16 mouse cellular contexts compared by ENCODE assay signal in genomic region chr2:118116180-118116579, GRCm38 (mm10). TPM values are rescaled to one million over a fixed set of nuclear protein-coding genes. Genes with fewer than 3 reads are reported as not detected.
A peak's percentile ranks its signal among the peaks of the same experiment; 100 is the strongest.
DNase-seq lines count a peak whose midpoint lies in the region; ATAC-seq and TF ChIP-seq lines count a peak whose summit lies in the region.
"Had no signal": no experiment of that assay in that cellular context is flagged by ENCODE, and none has a peak within 500 bp of the region (broad histone marks: within the 10 kb centered on the region; RNA-seq: fewer than 3 reads in every experiment).

No protein-coding gene starts in this region.

- WGBS in liver, postnatal 0 days (ENCODE audit: insufficient replicate concordance): 69% methylated on average over 2 of the region's 2 CpGs
- WGBS in liver, embryonic 12.5 days (ENCODE audit: insufficient replicate concordance): 59% methylated on average over 2 of the region's 2 CpGs
- 61% methylated on average over 2 of the region's 2 CpGs for WGBS in stomach, embryonic 15.5 days
- 46% methylated on average over 2 of the region's 2 CpGs for WGBS in stomach, postnatal 0 days

- ATAC-seq in liver, postnatal 0 days: no peak
- no peak for ATAC-seq in liver, embryonic 12.5 days
- ATAC-seq in stomach, embryonic 15.5 days (ENCODE audit: insufficient read depth, low FRiP score, low read depth): no peak
- no peak for ATAC-seq in stomach, postnatal 0 days (ENCODE audit: low FRiP score, low TSS enrichment)
- ATAC-seq: lung, postnatal 0 days; midbrain, embryonic 16.5 days had no signal

- peaks cover 8% of the 10 kb centered on the region; the same call in 1 of the 2 replicates for H3K36me3 ChIP-seq in liver, postnatal 0 days (replicated peaks; ENCODE audit: insufficient read depth, low read length)
- H3K36me3 ChIP-seq in liver, embryonic 12.5 days: peaks cover 16% of the 10 kb centered on the region
- H3K36me3 ChIP-seq in stomach, embryonic 15.5 days: peaks cover 40% of the 10 kb centered on the region
- H3K36me3 ChIP-seq in stomach, postnatal 0 days (ENCODE audit: control insufficient read depth, insufficient read depth, low read length): peaks cover 45% of the 10 kb centered on the region

- H3K4me1 ChIP-seq in liver, postnatal 0 days (ENCODE audit: insufficient read depth): 0 out of 2 replicates have a peak, but pooled peaks cover 3% of the 10 kb centered on the region
- peaks cover 7% of the 10 kb centered on the region for H3K4me1 ChIP-seq in liver, embryonic 12.5 days
- no peaks in the 10 kb centered on the region; the same call in 1 of the 2 replicates for H3K4me1 ChIP-seq in stomach, embryonic 15.5 days
- H3K4me1 ChIP-seq in stomach, postnatal 0 days (replicated peaks; ENCODE audit: control insufficient read depth, insufficient read depth): no peaks in the 10 kb centered on the region

- TF ChIP-seq CTCF in liver, postnatal 0 days (IDR thresholded peaks at IDR 0.05; ENCODE audit: low read depth): no peak
- no peak for TF ChIP-seq CTCF in stomach, postnatal 0 days (IDR thresholded peaks at IDR 0.05; ENCODE audit: low read depth)

- no peaks in the 10 kb centered on the region for H3K9me3 ChIP-seq in liver, postnatal 0 days (ENCODE audit: low read length)
- H3K9me3 ChIP-seq in liver, embryonic 12.5 days (replicated peaks): no peaks in the 10 kb centered on the region
- no peaks in the 10 kb centered on the region for H3K9me3 ChIP-seq in stomach, embryonic 15.5 days
- H3K9me3 ChIP-seq in stomach, postnatal 0 days (ENCODE audit: control insufficient read depth, low read length): no peaks in the 10 kb centered on the region

- DNase-seq in adrenal gland, adult 2 months: peak; percentile 28
- no peak for DNase-seq in adrenal gland, postnatal 14 days
- no peak for DNase-seq in liver, postnatal 0 days
- DNase-seq in stomach, postnatal 0 days (ENCODE audit: low spot score): no peak
- no peak for DNase-seq in urinary bladder, postnatal 25 days (ENCODE audit: low spot score)
- DNase-seq in ovary, adult 18-20 months (ENCODE audit: low spot score): no peak
- DNase-seq: adrenal gland, adult 8-10 months; kidney, adult 8-10 months; kidney, postnatal 4 days; left cerebral cortex, postnatal 4 days had no signal

- H3K27ac ChIP-seq in liver, postnatal 0 days (ENCODE audit: low read depth): no peak overlapping the region
- no peak overlapping the region for H3K27ac ChIP-seq in liver, embryonic 12.5 days
- H3K27ac ChIP-seq in stomach, embryonic 15.5 days: no peak overlapping the region
- no peak overlapping the region for H3K27ac ChIP-seq in stomach, postnatal 0 days (replicated peaks)
- H3K27ac ChIP-seq: forebrain, embryonic 10.5 days had no signal

- 0 out of 2 replicates have a peak overlapping the region, but pooled peaks have one; percentile 13 for H3K4me2 ChIP-seq in liver, postnatal 0 days (ENCODE audit: low read depth, low read length)
- no peak overlapping the region for H3K4me2 ChIP-seq in liver, embryonic 12.5 days
- peak overlapping the region; percentile 93; the same call in 1 of the 2 replicates for H3K4me2 ChIP-seq in stomach, embryonic 15.5 days
- no peak overlapping the region for H3K4me2 ChIP-seq in stomach, postnatal 0 days (replicated peaks; ENCODE audit: low read depth)

- H3K4me3 ChIP-seq in liver, postnatal 0 days (ENCODE audit: low read depth, low read length): no peak overlapping the region
- no peak overlapping the region for H3K4me3 ChIP-seq in liver, embryonic 12.5 days
- H3K4me3 ChIP-seq in stomach, embryonic 15.5 days (replicated peaks): no peak overlapping the region
- no peak overlapping the region for H3K4me3 ChIP-seq in stomach, postnatal 0 days (ENCODE audit: low read depth, low read length)
- H3K4me3 ChIP-seq: forebrain, embryonic 10.5 days; heart, embryonic 12.5 days had no signal

- no peak overlapping the region for H3K9ac ChIP-seq in liver, postnatal 0 days (replicated peaks)
- no peak overlapping the region for H3K9ac ChIP-seq in liver, embryonic 12.5 days
- H3K9ac ChIP-seq in stomach, embryonic 15.5 days: no peak overlapping the region
- no peak overlapping the region for H3K9ac ChIP-seq in stomach, postnatal 0 days (ENCODE audit: low read length)
- H3K9ac ChIP-seq: heart, embryonic 12.5 days had no signal

- TF ChIP-seq EP300 in liver, postnatal 0 days (IDR thresholded peaks at IDR 0.05; ENCODE audit: low read depth): no peak
- no peak for TF ChIP-seq EP300 in stomach, postnatal 0 days (optimal IDR thresholded peaks at IDR 0.05)

- H3K27me3 ChIP-seq in liver, postnatal 0 days (ENCODE audit: insufficient read depth, low read length): peaks cover 14% of the 10 kb centered on the region
- peaks cover 26% of the 10 kb centered on the region for H3K27me3 ChIP-seq in liver, embryonic 12.5 days (replicated peaks)
- no peaks in the 10 kb centered on the region for H3K27me3 ChIP-seq in stomach, embryonic 15.5 days (replicated peaks)
- H3K27me3 ChIP-seq in stomach, postnatal 0 days (ENCODE audit: control insufficient read depth, insufficient read depth, low read length): no peaks in the 10 kb centered on the region
- H3K27me3 ChIP-seq: heart, embryonic 12.5 days had no signal

RNA-seq across cellular contexts. Expression of gene Thbs1, which starts 4.5 kb away (rescaled TPM):
- 10 to 100 TPM; 19.3 to 19.9 TPM for total RNA-seq in adrenal gland, adult 2 months (2021)
- polyA plus RNA-seq in adrenal gland, adult 2 months (2012; rRNA removed): 1.8 and 3.2 TPM in 2 replicates
- 23.8 and 25.3 TPM in 2 replicates for total RNA-seq in adrenal gland, postnatal 14 days (2021)
- polyA plus RNA-seq in liver, postnatal 0 days (2015; fragmentation: Nextera tagmentation; extraction: Ambion mirVana): 22.7 and 29.3 TPM in 2 replicates
- 69.2 and 78.6 TPM in 2 replicates for polyA plus RNA-seq in liver, embryonic 12.5 days (2016; fragmentation: Nextera tagmentation; extraction: Ambion mirVana)
- polyA plus RNA-seq in stomach, embryonic 15.5 days (2015; fragmentation: Nextera tagmentation; extraction: Ambion mirVana): 51.2 and 53.3 TPM in 2 replicates
- 18.9 and 19.0 TPM in 2 replicates for polyA plus RNA-seq in stomach, postnatal 0 days (2015; fragmentation: Nextera tagmentation; extraction: Ambion mirVana)

Comparison
In these comparisons a context has a peak if more than half of its experiments do, and no peak if none do; other contexts are left out.
1. H3K4me2 ChIP-seq: peak in liver, postnatal 0 days (single experiment) and stomach, embryonic 15.5 days (single experiment); none in liver, embryonic 12.5 days (single experiment) and stomach, postnatal 0 days (single experiment).